Mouse (Mus musculus) spleen, adult 2 months (tissue): Measurements from ENCODE around the gene Nos1.

Experiments used
- CTCF ChIP-seq: fragments of 200-500 bp; IDR thresholded peaks from 2 replicates; pipeline ENCODE4 v1.5.1; 2011; ENCODE audit warnings: mild to moderate bottlenecking, inconsistent platforms; ENCODE audit not compliant: insufficient read depth, insufficient read length, insufficient replicate concordance; ENCODE audit errors: extremely low read depth
- POLR2A ChIP-seq: fragments of 200-500 bp; IDR thresholded peaks from 2 replicates; pipeline ENCODE4 v1.6.1; 2011; ENCODE audit warnings: low read depth, low read length, inconsistent platforms

DNA sequence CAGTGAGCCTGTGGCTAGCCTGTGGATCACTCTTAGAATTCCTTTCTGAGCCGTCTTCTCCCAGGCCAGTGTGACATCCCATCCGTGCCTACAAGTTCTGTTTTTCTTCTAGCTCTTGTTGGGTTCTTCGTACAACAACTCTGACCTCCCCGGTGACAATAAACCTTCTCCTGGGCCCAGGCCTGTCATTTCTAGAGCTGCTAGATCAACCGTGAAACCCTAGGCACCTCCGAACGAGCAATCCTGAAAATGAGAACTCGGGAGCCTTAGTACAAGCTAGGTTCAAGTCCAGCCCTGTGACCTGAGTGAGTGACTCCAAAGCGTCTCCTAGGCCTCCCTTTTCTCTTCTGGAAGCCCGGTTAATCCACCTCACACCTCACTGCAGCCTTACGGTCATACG is 69.6 kb downstream of the Nos1 start:
- TF ChIP-seq CTCF: no peak
- TF ChIP-seq POLR2A: no peak
